Mouse (Mus musculus) forebrain, embryonic 16.5 days (tissue): ENCODE measurements around the gene Ppp2r5a. TPM values are rescaled to one million over a fixed set of nuclear protein-coding genes. Genes with fewer than 3 reads are reported as not detected.
A peak's percentile ranks its signal among the peaks of the same experiment; 100 is the strongest.
"Not testable (repeated sequence)": the region's sequence is repeated elsewhere in the genome, so short reads cannot be mapped to it uniquely, and the experiment has no call there.

ENCODE experiments used
- ATAC-seq: fragments of 200-750 bp; cut with Nextera tagmentation; 2 replicates; pipeline ENCODE4 v1.8.0; 2017; ENCODE audit warnings: mild to moderate bottlenecking, moderate library complexity
- H3K27ac ChIP-seq: fragments of 300-500 bp; sonication (generic); 2 replicates; pipeline ENCODE4 v1.5.1; 2014; ENCODE audit warnings: low read length, control low read depth
- H3K27me3 ChIP-seq: fragments of 300-500 bp; sonication (generic); replicated peaks from 2 replicates; pipeline ENCODE4 v1.6.1; 2014; ENCODE audit warnings: low read length; ENCODE audit not compliant: control insufficient read depth, insufficient read depth
- H3K36me3 ChIP-seq: fragments of 300-500 bp; sonication (generic); 2 replicates; pipeline ENCODE4 v1.6.1; 2014; ENCODE audit not compliant: control insufficient read depth, insufficient read depth
- H3K4me1 ChIP-seq: fragments of 300-500 bp; sonication (generic); replicated peaks from 2 replicates; pipeline ENCODE4 v1.6.1; 2014; ENCODE audit warnings: low read length; ENCODE audit not compliant: control insufficient read depth, insufficient read depth
- H3K4me2 ChIP-seq: fragments of 300-500 bp; sonication (generic); 2 replicates; pipeline ENCODE4 v1.6.1; 2014; ENCODE audit warnings: mild to moderate bottlenecking, low read length, control low read depth
- H3K4me3 ChIP-seq: fragments of 300-500 bp; sonication (generic); replicated peaks from 2 replicates; pipeline ENCODE4 v1.5.1; 2014; ENCODE audit warnings: mild to moderate bottlenecking, low read length, control low read depth
- H3K9ac ChIP-seq: fragments of 300-500 bp; sonication (generic); replicated peaks from 2 replicates; pipeline ENCODE4 v1.6.1; 2014; ENCODE audit warnings: low read depth, low read length, control low read depth
- H3K9me3 ChIP-seq: fragments of 300-500 bp; sonication (generic); 2 replicates; pipeline ENCODE4 v1.6.1; 2016; ENCODE audit warnings: low read length; ENCODE audit not compliant: control insufficient read depth
- WGBS: fragments of 180-500 bp; shearing (Covaris S2); extraction: QIAGEN DNeasy Blood & Tissue Kit; methylation state at CpG from one replicate; pipeline ENCODE4 v1.1.7; 2014; 5-methylcytosine and 5-hydroxymethylcytosine counted together
- polyA plus RNA-seq: library from polyadenylated mRNA; unstranded; fragments of >200 nt; fragmentation: Nextera tagmentation; extraction: Ambion mirVana; gene quantifications from 2 replicates; pipeline ENCODE4 v1.2.1, GENCODE M21; 2015

The Ppp2r5a gene
- polyA plus RNA-seq, 1 experiment from 2014 or later, result 8.7 TPM

DNA sequence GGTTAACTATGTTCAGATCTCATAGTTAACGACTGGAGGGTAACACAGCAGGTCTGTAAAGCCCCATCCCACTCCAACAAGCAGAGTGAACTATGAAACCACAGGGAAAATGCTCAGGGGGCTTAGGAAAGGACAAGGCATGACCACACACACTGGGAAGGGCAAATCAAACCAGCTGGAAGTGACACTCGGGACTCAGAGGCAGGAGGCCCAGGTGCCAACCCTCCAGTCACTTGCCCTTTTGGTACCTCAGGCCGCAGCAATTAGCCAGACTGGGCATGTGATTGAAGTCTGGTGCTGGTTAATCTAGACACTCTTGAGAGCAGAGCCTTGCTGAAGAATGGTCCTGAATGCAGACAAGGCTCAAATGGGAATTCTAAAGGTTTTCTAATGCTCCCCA lies 33.6 kb upstream of the Ppp2r5a start:
- H3K4me3 ChIP-seq, result no peak overlapping the region
- no peak overlapping the region for H3K9ac ChIP-seq
- no peaks in the 10 kb centered on the region for H3K9me3 ChIP-seq
- no peak overlapping the region for H3K4me2 ChIP-seq
- no peaks in the 10 kb centered on the region for H3K36me3 ChIP-seq
- WGBS, result 22% methylated on average over 3 of the region's 3 CpGs
- H3K27me3 ChIP-seq, result no peaks in the 10 kb centered on the region
- peaks cover 8% of the 10 kb centered on the region for H3K4me1 ChIP-seq
- no peak for ATAC-seq
- H3K27ac ChIP-seq, result no peak overlapping the region

DNA sequence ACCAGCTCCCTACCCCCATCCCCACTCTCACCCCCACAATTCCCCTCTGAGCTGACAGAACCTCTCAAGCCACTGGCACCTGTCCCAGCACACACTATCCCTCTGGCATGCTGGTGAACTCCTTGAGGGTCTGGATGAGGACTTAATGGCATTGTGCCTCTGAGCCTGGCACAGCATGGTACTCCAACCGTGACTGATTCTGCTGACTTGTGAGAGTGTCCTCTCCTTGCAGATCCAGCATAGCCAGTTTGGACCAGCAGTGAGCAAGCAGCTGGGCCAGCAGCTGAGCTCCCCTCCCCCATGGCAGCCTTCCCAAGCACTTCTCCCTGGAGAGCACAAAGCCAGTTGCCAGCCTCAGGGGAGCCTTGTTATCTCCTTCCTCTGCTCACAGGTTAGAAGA lies 32.3 kb upstream of the Ppp2r5a start:
- WGBS, result 13% methylated on average over 1 of the region's 1 CpGs
- Histone ChIP-seq H3K27me3 (no peaks in the 10 kb centered on the region), H3K27ac (no peak overlapping the region), H3K4me1 (peaks cover 10% of the 10 kb centered on the region), H3K4me2 (no peak overlapping the region), H3K9me3 (no peaks in the 10 kb centered on the region), H3K4me3 (no peak overlapping the region), H3K36me3 (no peaks in the 10 kb centered on the region), H3K9ac (no peak overlapping the region)
- peak; percentile 66 for ATAC-seq

DNA sequence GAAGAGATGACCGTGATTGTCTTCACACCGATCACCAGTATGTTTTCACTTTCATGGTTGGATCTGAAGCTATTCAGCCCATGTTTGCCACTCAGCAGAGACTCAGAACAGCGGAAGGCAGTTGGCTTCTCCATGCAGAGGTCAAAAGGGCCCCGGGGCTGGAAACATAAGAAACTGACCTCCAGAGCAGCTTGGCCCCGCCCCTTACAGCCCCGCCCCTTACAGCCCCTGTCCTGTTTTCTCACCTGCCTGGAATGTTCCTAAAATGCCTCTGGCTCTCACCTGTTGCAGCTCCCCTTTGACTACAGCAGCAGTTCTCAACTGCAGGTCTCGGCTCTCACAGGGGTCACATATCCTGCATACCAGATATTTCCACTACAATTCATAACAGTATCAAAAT lies 29.5 kb upstream of the Ppp2r5a start:
- H3K4me1 ChIP-seq, result peaks cover 10% of the 10 kb centered on the region
- no peaks in the 10 kb centered on the region for H3K36me3 ChIP-seq
- H3K9me3 ChIP-seq, result no peaks in the 10 kb centered on the region
- H3K4me2 ChIP-seq, result no peak overlapping the region
- H3K27ac ChIP-seq, result no peak overlapping the region
- WGBS, result 53% methylated on average over 7 of the region's 7 CpGs
- ATAC-seq, result no peak
- H3K9ac ChIP-seq, result no peak overlapping the region
- H3K27me3 ChIP-seq, result no peaks in the 10 kb centered on the region
- H3K4me3 ChIP-seq, result no peak overlapping the region

DNA sequence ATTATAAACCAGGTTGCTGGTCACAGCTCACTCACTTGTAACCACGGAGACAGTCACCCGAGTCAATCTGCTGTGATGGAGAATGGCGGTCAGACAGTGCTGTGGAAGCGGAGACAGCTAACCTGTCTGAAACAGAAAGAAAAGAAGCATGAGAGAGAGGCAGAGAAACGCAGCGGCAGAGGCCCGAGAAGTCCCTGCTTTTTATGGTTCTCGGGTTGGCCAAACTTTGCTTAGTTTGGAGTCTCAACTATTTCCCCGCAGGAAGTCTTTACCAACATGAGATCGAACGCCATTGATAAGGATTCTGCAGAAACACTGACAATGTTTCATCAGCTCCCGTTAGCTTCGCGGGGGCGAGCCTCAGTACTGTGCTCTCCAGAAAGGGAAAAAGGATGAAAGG lies 29.0 kb upstream of the Ppp2r5a start:
- Histone ChIP-seq H3K4me3 (no peak overlapping the region), H3K9ac (no peak overlapping the region), H3K27me3 (no peaks in the 10 kb centered on the region), H3K36me3 (no peaks in the 10 kb centered on the region), H3K4me2 (no peak overlapping the region), H3K27ac (no peak overlapping the region), H3K9me3 (no peaks in the 10 kb centered on the region), H3K4me1 (peaks cover 10% of the 10 kb centered on the region)
- 83% methylated on average over 15 of the region's 15 CpGs for WGBS
- ATAC-seq, result no peak

DNA sequence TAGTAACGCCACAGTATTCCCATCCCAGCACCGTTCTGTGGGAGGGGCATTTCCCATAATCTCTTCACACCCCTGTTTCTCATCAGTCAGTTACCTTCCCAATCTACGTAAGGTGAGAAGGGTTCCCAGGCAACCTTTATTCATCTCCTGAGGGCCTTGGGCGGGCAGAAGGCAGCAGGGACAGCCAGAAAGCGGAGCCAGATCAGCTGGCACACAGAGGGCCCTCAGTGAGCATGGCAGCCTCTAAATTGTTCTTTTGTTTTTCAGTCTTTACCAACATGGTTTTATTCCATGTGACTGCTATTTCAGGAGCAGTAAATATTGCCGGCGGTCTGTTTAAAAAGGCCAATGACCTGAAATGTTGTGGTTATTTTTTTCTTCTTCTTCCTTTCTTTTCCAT lies 27.0 kb upstream of the Ppp2r5a start:
- H3K9me3 ChIP-seq, result no peaks in the 10 kb centered on the region
- H3K27me3 ChIP-seq, result no peaks in the 10 kb centered on the region
- no peaks in the 10 kb centered on the region for H3K36me3 ChIP-seq
- WGBS, result 59% methylated on average over 7 of the region's 7 CpGs
- H3K4me3 ChIP-seq, result no peak overlapping the region
- H3K4me1 ChIP-seq, result peaks cover 2% of the 10 kb centered on the region
- H3K9ac ChIP-seq, result no peak overlapping the region
- H3K4me2 ChIP-seq, result no peak overlapping the region
- no peak overlapping the region for H3K27ac ChIP-seq
- no peak for ATAC-seq

DNA sequence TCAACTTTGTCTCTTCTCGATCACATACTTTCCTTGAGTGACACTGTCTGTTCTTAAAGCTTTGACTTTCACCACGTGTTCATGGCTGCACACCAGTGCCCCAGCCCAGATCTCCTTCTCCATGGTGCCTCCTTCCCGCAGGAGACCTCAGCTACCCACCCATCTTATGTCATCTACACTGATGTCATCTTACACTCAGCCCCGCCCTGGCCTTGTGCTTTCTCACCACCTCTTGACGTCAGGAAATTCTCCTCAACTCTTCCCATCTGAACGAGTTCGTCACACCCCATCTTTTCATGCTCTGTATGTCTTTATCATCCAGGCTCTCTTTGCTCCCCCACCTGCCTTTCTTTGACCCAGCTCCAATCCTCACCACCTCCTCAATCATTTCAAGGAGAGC lies 22.8 kb upstream of the Ppp2r5a start:
- Histone ChIP-seq H3K9me3 (no peaks in the 10 kb centered on the region), H3K4me1 (peaks cover 2% of the 10 kb centered on the region; the same call in 1 of the 2 replicates), H3K36me3 (no peaks in the 10 kb centered on the region), H3K27ac (no peak overlapping the region), H3K9ac (no peak overlapping the region), H3K4me3 (no peak overlapping the region), H3K27me3 (no peaks in the 10 kb centered on the region), H3K4me2 (no peak overlapping the region)
- no peak for ATAC-seq
- 79% methylated on average over 7 of the region's 7 CpGs for WGBS

DNA sequence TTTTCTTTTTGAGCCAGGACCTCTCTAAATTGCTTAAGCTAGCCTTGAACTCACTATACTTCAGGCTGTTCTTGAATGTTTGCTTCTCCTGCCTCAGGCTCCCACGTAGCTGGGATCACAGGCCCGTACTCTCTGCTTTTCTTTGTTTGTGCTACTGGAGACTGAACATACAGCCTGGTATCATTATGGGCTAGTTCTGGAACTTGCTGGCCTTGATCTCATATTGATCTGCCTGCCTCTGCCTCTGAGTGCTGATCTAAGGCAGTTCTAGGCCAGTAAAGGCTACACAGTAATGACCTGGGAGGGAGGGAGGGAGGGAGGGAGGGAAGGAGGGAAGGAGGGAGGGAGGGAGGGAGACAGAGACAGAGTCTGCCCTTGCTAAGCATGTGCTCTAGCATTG lies 20.1 kb upstream of the Ppp2r5a start:
- no peaks in the 10 kb centered on the region for H3K36me3 ChIP-seq
- no peaks in the 10 kb centered on the region for H3K4me1 ChIP-seq
- no peak overlapping the region for H3K9ac ChIP-seq
- no peak overlapping the region for H3K4me3 ChIP-seq
- no peaks in the 10 kb centered on the region for H3K9me3 ChIP-seq
- WGBS, result 72% methylated on average over 2 of the region's 2 CpGs
- no peaks in the 10 kb centered on the region for H3K27me3 ChIP-seq
- no peak for ATAC-seq
- no peak overlapping the region for H3K27ac ChIP-seq
- no peak overlapping the region for H3K4me2 ChIP-seq

DNA sequence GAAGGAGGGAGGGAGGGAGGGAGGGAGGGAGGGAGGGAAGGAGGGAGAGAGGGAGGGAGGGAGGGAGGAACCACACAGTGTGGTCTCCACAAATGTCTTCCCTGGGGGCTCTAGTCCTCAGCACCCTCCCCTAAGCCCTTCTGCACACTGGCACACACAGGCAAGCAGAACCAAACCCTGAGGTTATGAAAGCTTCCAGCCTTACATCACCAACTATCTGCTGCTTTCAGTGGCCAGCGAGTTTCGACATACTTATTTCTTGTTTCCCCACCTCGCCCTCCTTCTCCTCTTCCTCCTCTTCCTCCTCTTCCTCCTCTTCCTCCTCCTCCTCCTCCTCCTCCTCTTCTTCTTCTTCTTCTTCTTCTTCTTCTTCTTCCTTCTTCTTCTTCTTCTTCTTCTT lies 19.6 kb upstream of the Ppp2r5a start:
- H3K27ac ChIP-seq, ATAC-seq, H3K36me3 ChIP-seq, H3K4me3 ChIP-seq, H3K27me3 ChIP-seq, H3K4me2 ChIP-seq, H3K4me1 ChIP-seq, H3K9me3 ChIP-seq, H3K9ac ChIP-seq: not testable (repeated sequence)
- 84% methylated on average over 3 of the region's 3 CpGs for whole genome bisulfite sequencing

DNA sequence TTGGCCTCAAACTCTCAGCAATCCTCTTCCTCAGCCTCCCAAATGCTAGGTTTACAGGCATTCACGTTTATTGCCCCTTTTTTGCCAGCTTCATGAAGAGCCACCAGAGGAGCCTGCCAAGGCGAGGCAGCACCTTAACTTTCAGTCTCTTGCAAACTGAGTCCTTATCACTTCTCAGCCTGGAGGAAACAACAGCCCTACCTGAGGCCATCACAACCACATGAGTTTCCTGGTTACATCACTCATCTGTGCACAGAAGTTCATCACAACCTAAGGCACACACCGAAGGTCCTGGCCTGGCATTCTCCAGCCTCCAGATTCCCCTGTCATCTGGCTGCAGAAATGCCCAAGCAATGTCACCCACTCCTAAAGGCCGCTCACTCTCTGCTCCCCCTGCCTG lies 19.1 kb upstream of the Ppp2r5a start:
- Histone ChIP-seq H3K4me1 (no peaks in the 10 kb centered on the region), H3K4me2 (no peak overlapping the region), H3K27me3 (no peaks in the 10 kb centered on the region), H3K9ac (no peak overlapping the region), H3K36me3 (no peaks in the 10 kb centered on the region), H3K9me3 (no peaks in the 10 kb centered on the region), H3K4me3 (no peak overlapping the region), H3K27ac (no peak overlapping the region)
- ATAC-seq, result no peak
- 61% methylated on average over 4 of the region's 4 CpGs for WGBS

DNA sequence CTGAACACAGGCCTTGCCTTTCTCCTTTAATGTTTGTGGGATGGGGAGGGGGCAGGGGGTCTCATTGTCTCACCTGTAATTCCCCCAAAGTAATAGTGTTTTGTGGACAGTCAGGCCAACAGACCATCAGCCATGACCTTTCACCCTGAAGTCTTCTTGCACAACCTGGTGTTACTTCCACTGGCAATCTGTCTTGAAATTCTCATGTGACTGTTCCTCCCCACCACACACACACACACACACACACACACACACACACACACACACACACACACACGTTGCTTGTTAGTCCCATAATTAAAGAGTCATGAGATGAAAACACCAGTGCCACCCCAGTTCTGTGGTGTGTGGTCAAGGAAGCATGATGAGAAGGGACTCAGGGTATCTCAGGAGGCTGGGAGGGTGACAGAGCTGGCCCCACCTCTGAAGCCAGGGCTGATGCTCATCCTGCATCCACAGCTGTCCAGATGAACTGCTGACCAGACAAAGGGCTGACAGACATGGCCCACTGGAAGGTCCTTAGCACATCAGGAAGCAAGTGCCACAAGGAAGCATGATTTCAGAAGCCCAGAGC lies 18.4 kb upstream of the Ppp2r5a start:
- no peak overlapping the region for H3K9ac ChIP-seq
- H3K27me3 ChIP-seq, result no peaks in the 10 kb centered on the region
- no peak for ATAC-seq
- no peak overlapping the region for H3K4me2 ChIP-seq
- H3K27ac ChIP-seq, result no peak overlapping the region
- no peak overlapping the region for H3K4me3 ChIP-seq
- no peaks in the 10 kb centered on the region for H3K36me3 ChIP-seq
- 42% methylated on average over 1 of the region's 1 CpGs for WGBS
- no peaks in the 10 kb centered on the region for H3K9me3 ChIP-seq
- no peaks in the 10 kb centered on the region for H3K4me1 ChIP-seq
